Mouse (Mus musculus) MEL (cell line): ENCODE data around the gene Ugt1a2. TPM values are rescaled to one million over a fixed set of nuclear protein-coding genes. Genes with fewer than 3 reads are reported as not detected.

Experiments
- DNase-seq: peaks from one replicate; pipeline ENCODE4 v3.0.0; 2011; ENCODE audit warnings: low read depth, low spot score
- H3K27ac ChIP-seq: 2 replicates; pipeline ENCODE4 v1.5.1; 2012; ENCODE audit warnings: low read depth, mild to moderate bottlenecking, control low read depth, low read length, moderate library complexity; ENCODE audit not compliant: control insufficient read depth
- H3K27me3 ChIP-seq, 2 experiments: fragments of 150-350 bp in 1 of 2; sonication (generic) in 1 of 2; 2 replicates each; pipeline ENCODE4 v1.6.1; 2012; ENCODE audit warnings: low read length in 2 of 2, mild to moderate bottlenecking in 2 of 2, improper control_type of control experiment in 1 of 2, moderate library complexity in 1 of 2; ENCODE audit not compliant: insufficient read depth in 2 of 2, control insufficient read depth in 1 of 2
- H3K36me3 ChIP-seq, 2 experiments: 2 replicates each; pipeline ENCODE4 v1.6.1; 2012 to 2014; ENCODE audit warnings: low read length in 2 of 2, improper control_type of control experiment in 1 of 2, inconsistent platforms in 1 of 2, mild to moderate bottlenecking in 1 of 2; ENCODE audit not compliant: insufficient read depth in 2 of 2, control insufficient read depth in 1 of 2
- H3K4me1 ChIP-seq, 2 experiments: fragments of 150-350 bp in 1 of 2; sonication (generic) in 1 of 2; 2 replicates each; pipeline ENCODE4 v1.6.1; 2012; ENCODE audit warnings: low read length in 2 of 2, improper control_type of control experiment in 1 of 2, mild to moderate bottlenecking in 1 of 2; ENCODE audit not compliant: insufficient read depth in 2 of 2, control insufficient read depth in 1 of 2
- H3K4me3 ChIP-seq, 2 experiments: fragments of 150-350 bp in 1 of 2; sonication (generic) in 1 of 2; 2 replicates each; pipeline ENCODE4 v1.5.1; 2012; ENCODE audit warnings: low read depth in 2 of 2, low read length in 2 of 2, mild to moderate bottlenecking in 2 of 2, moderate library complexity in 2 of 2, control low read depth in 1 of 2, improper control_type of control experiment in 1 of 2; ENCODE audit not compliant: control insufficient read depth in 1 of 2, insufficient read depth in 1 of 2
- H3K79me2 ChIP-seq: 2 replicates; pipeline ENCODE4 v1.6.1; 2012; ENCODE audit warnings: mild to moderate bottlenecking, low read length, moderate library complexity; ENCODE audit not compliant: control insufficient read depth, poor library complexity, insufficient read depth
- H3K9ac ChIP-seq: 2 replicates; pipeline ENCODE4 v1.6.1; 2012; ENCODE audit warnings: low read depth, mild to moderate bottlenecking, control low read depth, low read length, moderate library complexity; ENCODE audit not compliant: control insufficient read depth, poor library complexity, severe bottlenecking
- H3K9me3 ChIP-seq: fragments of 150-350 bp; sonication (generic); replicated peaks from 2 replicates; pipeline ENCODE4 v1.6.1; 2012; ENCODE audit warnings: mild to moderate bottlenecking, low read length, improper control_type of control experiment, moderate library complexity; ENCODE audit not compliant: insufficient read depth
- BHLHE40 ChIP-seq: IDR thresholded peaks from 2 replicates; pipeline ENCODE4 v1.6.1; 2012; ENCODE audit warnings: low read depth, mild to moderate bottlenecking, inconsistent platforms, low read length, improper control_type of control experiment, borderline replicate concordance
- CHD2 ChIP-seq: IDR thresholded peaks from 2 replicates; pipeline ENCODE4 v1.6.1; 2011; ENCODE audit warnings: low read length, improper control_type of control experiment
- CTCF ChIP-seq, 3 experiments: IDR thresholded peaks in 2 of 3; conservative IDR thresholded peaks in 1 of 3; 2 replicates each; pipeline ENCODE4 v1.5.1; 2011 to 2012; ENCODE audit warnings: low read length in 3 of 3, low read depth in 2 of 3, mild to moderate bottlenecking in 2 of 3, improper control_type of control experiment in 1 of 3, inconsistent platforms in 1 of 3, mixed read lengths in 1 of 3, moderate library complexity in 1 of 3; ENCODE audit not compliant: control insufficient read depth in 1 of 3, insufficient read depth in 1 of 3, poor library complexity in 1 of 3, severe bottlenecking in 1 of 3
- E2F4 ChIP-seq: IDR thresholded peaks from 2 replicates; pipeline ENCODE4 v1.6.1; 2011; ENCODE audit warnings: low read depth, low read length, improper control_type of control experiment, borderline replicate concordance
- ELF1 ChIP-seq: IDR thresholded peaks from 2 replicates; pipeline ENCODE4 v1.6.1; 2014; ENCODE audit warnings: low read depth, mild to moderate bottlenecking, inconsistent platforms, low read length, improper control_type of control experiment, moderate library complexity
- GABPA ChIP-seq: IDR thresholded peaks from 2 replicates; pipeline ENCODE4 v1.6.1; 2012; ENCODE audit warnings: low read depth, mild to moderate bottlenecking, inconsistent platforms, low read length, improper control_type of control experiment, moderate library complexity
- GATA1 ChIP-seq: IDR thresholded peaks from 2 replicates; pipeline ENCODE4 v1.6.1; 2011; ENCODE audit warnings: low read depth, low read length, improper control_type of control experiment
- HCFC1 ChIP-seq: IDR thresholded peaks from 2 replicates; pipeline ENCODE4 v1.6.1; 2012; ENCODE audit warnings: low read depth, mild to moderate bottlenecking, inconsistent platforms, low read length, improper control_type of control experiment, moderate library complexity
- KAT2A ChIP-seq: conservative IDR thresholded peaks from 2 replicates; pipeline ENCODE4 v1.6.1; 2012; ENCODE audit warnings: low read depth, low read length, improper control_type of control experiment, inconsistent platforms
- MAZ ChIP-seq: IDR thresholded peaks from 2 replicates; pipeline ENCODE4 v1.6.1; 2012; ENCODE audit warnings: low read depth, mild to moderate bottlenecking, inconsistent platforms, low read length, improper control_type of control experiment
- MEF2A ChIP-seq: IDR thresholded peaks from 2 replicates; pipeline ENCODE4 v1.6.1; 2014; ENCODE audit warnings: low read depth, mild to moderate bottlenecking, inconsistent platforms, low read length, improper control_type of control experiment; ENCODE audit not compliant: poor library complexity, insufficient replicate concordance, severe bottlenecking; ENCODE audit errors: extremely low read depth
- MXI1 ChIP-seq: IDR thresholded peaks from 2 replicates; pipeline ENCODE4 v1.6.1; 2011; ENCODE audit warnings: mild to moderate bottlenecking, low read depth, low read length, improper control_type of control experiment
- MYB ChIP-seq: IDR thresholded peaks from 2 replicates; pipeline ENCODE4 v1.6.1; 2011; ENCODE audit warnings: mild to moderate bottlenecking, low read depth, low read length, improper control_type of control experiment
- NRF1 ChIP-seq: IDR thresholded peaks from 2 replicates; pipeline ENCODE4 v1.6.1; 2014; ENCODE audit warnings: low read depth, mild to moderate bottlenecking, inconsistent platforms, low read length, improper control_type of control experiment, moderate library complexity; ENCODE audit not compliant: poor library complexity, insufficient read depth, severe bottlenecking
- POLR2A ChIP-seq, 2 experiments: IDR thresholded peaks; 2 replicates each; pipeline ENCODE4 v1.6.1; 2011 to 2012; ENCODE audit warnings: low read length in 2 of 2, mild to moderate bottlenecking in 2 of 2, control low read depth in 1 of 2, improper control_type of control experiment in 1 of 2, low read depth in 1 of 2, moderate library complexity in 1 of 2; ENCODE audit not compliant: control insufficient read depth in 1 of 2, insufficient read depth in 1 of 2, poor library complexity in 1 of 2
- POLR2AphosphoS2 ChIP-seq: IDR thresholded peaks from 2 replicates; pipeline ENCODE4 v1.6.1; 2011; ENCODE audit warnings: low read length, improper control_type of control experiment
- POLR2AphosphoS5 ChIP-seq: IDR thresholded peaks from 2 replicates; pipeline ENCODE4 v1.6.1; 2012; ENCODE audit warnings: low read depth, borderline replicate concordance, mild to moderate bottlenecking, inconsistent platforms, low read length, moderate library complexity, mixed read lengths
- RCOR1 ChIP-seq: IDR thresholded peaks from 2 replicates; pipeline ENCODE4 v1.6.1; 2012; ENCODE audit warnings: low read depth, mild to moderate bottlenecking, inconsistent platforms, low read length, improper control_type of control experiment
- SIN3A ChIP-seq: IDR thresholded peaks from 2 replicates; pipeline ENCODE4 v1.6.1; 2012; ENCODE audit warnings: low read length, improper control_type of control experiment, inconsistent platforms
- SMC3 ChIP-seq: IDR thresholded peaks from 2 replicates; pipeline ENCODE4 v1.6.1; 2011; ENCODE audit warnings: low read depth, low read length, improper control_type of control experiment
- TAL1 ChIP-seq: IDR thresholded peaks from 2 replicates; pipeline ENCODE4 v1.6.1; 2012; ENCODE audit warnings: mild to moderate bottlenecking, inconsistent platforms, low read length, moderate library complexity, mixed read lengths
- TBP ChIP-seq: IDR thresholded peaks from 2 replicates; pipeline ENCODE4 v1.8.0; 2011; ENCODE audit warnings: low read depth, low read length, improper control_type of control experiment
- TCF12 ChIP-seq: IDR thresholded peaks from 2 replicates; pipeline ENCODE4 v1.6.1; 2014; ENCODE audit warnings: low read depth, mild to moderate bottlenecking, inconsistent platforms, low read length, improper control_type of control experiment, moderate library complexity
- UBTF ChIP-seq: IDR thresholded peaks from 2 replicates; pipeline ENCODE4 v1.6.1; 2012; ENCODE audit warnings: low read depth, mild to moderate bottlenecking, inconsistent platforms, low read length, improper control_type of control experiment, moderate library complexity, borderline replicate concordance; ENCODE audit not compliant: insufficient read depth
- USF1 ChIP-seq: IDR thresholded peaks from 2 replicates; pipeline ENCODE4 v1.6.1; 2014; ENCODE audit warnings: low read depth, mild to moderate bottlenecking, inconsistent platforms, low read length, improper control_type of control experiment, moderate library complexity
- USF2 ChIP-seq, 2 experiments: IDR thresholded peaks; 2 replicates each; pipeline ENCODE4 v1.6.1; 2011 to 2012; ENCODE audit warnings: improper control_type of control experiment in 2 of 2, low read length in 2 of 2, borderline replicate concordance in 1 of 2, inconsistent platforms in 1 of 2, low read depth in 1 of 2, mild to moderate bottlenecking in 1 of 2; ENCODE audit not compliant: insufficient read depth in 1 of 2
- ZKSCAN1 ChIP-seq: IDR thresholded peaks from 2 replicates; pipeline ENCODE4 v1.6.1; 2012; ENCODE audit warnings: low read depth, mild to moderate bottlenecking, inconsistent platforms, low read length, improper control_type of control experiment, moderate library complexity
- ZMIZ1 ChIP-seq: IDR thresholded peaks from 2 replicates; pipeline ENCODE4 v1.6.1; 2012; ENCODE audit warnings: low read depth, mild to moderate bottlenecking, inconsistent platforms, low read length, improper control_type of control experiment, moderate library complexity
- ZNF384 ChIP-seq: IDR thresholded peaks from 2 replicates; pipeline ENCODE4 v1.6.1; 2012; ENCODE audit warnings: low read depth, mild to moderate bottlenecking, inconsistent platforms, low read length, improper control_type of control experiment
- polyA plus RNA-seq, 2 experiments: library from polyadenylated mRNA; stranded (reverse) in 1 of 2; unstranded in 1 of 2; fragments of >175 nt in 1 of 2; fragments of >200 nt in 1 of 2; gene quantifications; 2 replicates each; pipeline versions ENCODE4 v1.2.1 to v1.2.4; 2012; ENCODE audit warnings: low replicate concordance in 2 of 2, low read depth in 1 of 2; ENCODE audit not compliant: insufficient read length in 2 of 2, insufficient read depth in 1 of 2, missing spikeins in 1 of 2
- total RNA-seq: library from RNA; depleted of rRNA; stranded (reverse); fragments of 300-350 nt; gene quantifications from 2 replicates; pipeline ENCODE4 v1.2.3, GENCODE M21; 2012

The Ugt1a2 gene
- total and polyA plus RNA-seq, 3 experiments, result not detected

- no peaks in the 10 kb centered on the region for H3K4me1 ChIP-seq
- no peaks in the 10 kb centered on the region for H3K79me2 ChIP-seq
- no peak overlapping the region for H3K9ac ChIP-seq
- no peaks in the 10 kb centered on the region for H3K36me3 ChIP-seq
- no peaks in the 10 kb centered on the region for H3K27me3 ChIP-seq
- no peaks in the 10 kb centered on the region for H3K9me3 ChIP-seq
- peak; percentile 3 for DNase-seq
- TF ChIP-seq NRF1 (no peak), SIN3A (no peak), RCOR1 (no peak), BHLHE40 (no peak), MAZ (no peak), TCF12 (no peak), CTCF (IDR thresholded peaks at IDR 0.05 in 2 of 3, conservative IDR thresholded peaks at IDR 0.05 in 1 of 3; ENCODE audit: control insufficient read depth in 1 of 3, insufficient read depth in 1 of 3, low read depth in 2 of 3, low read length in 3 of 3, poor library complexity in 1 of 3, severe bottlenecking in 1 of 3) (no peak), ELF1 (no peak), UBTF (no peak), GABPA (no peak), MXI1 (no peak), POLR2AphosphoS5 (no peak), POLR2AphosphoS2 (no peak), ZKSCAN1 (no peak), SMC3 (no peak), CHD2 (no peak), USF1 (no peak), HCFC1 (no peak), ZMIZ1 (no peak)
- no peak overlapping the region for H3K27ac ChIP-seq
- H3K4me3 ChIP-seq, result no peak overlapping the region
These were observed 18.2 kb downstream of the Ugt1a2 start for GRCm38 (mm10) chr1:88218591-88218990.

GRCm38 (mm10) chr1:88219054-88219453 lies 18.7 kb downstream of the Ugt1a2 start:
- Histone ChIP-seq H3K79me2 (no peaks in the 10 kb centered on the region), H3K4me3 (no peak overlapping the region), H3K9me3 (no peaks in the 10 kb centered on the region), H3K27ac (no peak overlapping the region), H3K36me3 (no peaks in the 10 kb centered on the region), H3K4me1 (no peaks in the 10 kb centered on the region), H3K9ac (no peak overlapping the region), H3K27me3 (no peaks in the 10 kb centered on the region)
- TF ChIP-seq GABPA (no peak), ELF1 (no peak), SMC3 (no peak), GATA1 (no peak), KAT2A (no peak), POLR2A (IDR thresholded peaks at IDR 0.05; ENCODE audit: control insufficient read depth in 1 of 2, insufficient read depth in 1 of 2, low read depth in 1 of 2, low read length in 2 of 2, poor library complexity in 1 of 2) (no peak), E2F4 (no peak), SIN3A (no peak), USF2 (IDR thresholded peaks at IDR 0.05; ENCODE audit: borderline replicate concordance in 1 of 2, insufficient read depth in 1 of 2, low read depth in 1 of 2, low read length in 2 of 2) (no peak), MYB (no peak), TBP (no peak), POLR2AphosphoS5 (no peak), TAL1 (no peak), ZNF384 (no peak), UBTF (no peak), MEF2A (no peak), BHLHE40 (no peak), USF1 (no peak), ZKSCAN1 (no peak), ZMIZ1 (no peak)
- no peak for DNase-seq
